Mouse (Mus musculus) intestine, postnatal 0 days (tissue): Measurements from ENCODE around the gene Gcsh. TPM values are rescaled to one million over a fixed set of nuclear protein-coding genes. Genes with fewer than 3 reads are reported as not detected.
A peak's percentile ranks its signal among the peaks of the same experiment; 100 is the strongest.

Experiments
- ATAC-seq: fragments of 200-750 bp; cut with Nextera tagmentation; 2 replicates; pipeline ENCODE4 v1.8.0; 2017; ENCODE audit warnings: mild to moderate bottlenecking, moderate TSS enrichment, moderate library complexity
- H3K27ac ChIP-seq: fragments of 300-500 bp; sonication (generic); 2 replicates; pipeline ENCODE4 v1.5.1; 2014; ENCODE audit warnings: mild to moderate bottlenecking, low read depth, low read length, moderate library complexity
- H3K27me3 ChIP-seq: fragments of 300-500 bp; sonication (generic); replicated peaks from 2 replicates; pipeline ENCODE4 v1.6.1; 2014; ENCODE audit warnings: low read length, mixed read lengths; ENCODE audit not compliant: control insufficient read depth, insufficient read depth
- H3K36me3 ChIP-seq: fragments of 300-500 bp; sonication (generic); 2 replicates; pipeline ENCODE4 v1.6.1; 2014; ENCODE audit warnings: mild to moderate bottlenecking, moderate library complexity; ENCODE audit not compliant: control insufficient read depth, insufficient read depth
- H3K4me1 ChIP-seq: fragments of 300-500 bp; sonication (generic); replicated peaks from 2 replicates; pipeline ENCODE4 v1.6.1; 2014; ENCODE audit warnings: antibody characterized with exemption, low read length, mixed read lengths; ENCODE audit not compliant: control insufficient read depth, insufficient read depth
- H3K4me2 ChIP-seq: fragments of 300-500 bp; sonication (generic); replicated peaks from 2 replicates; pipeline ENCODE4 v1.6.1; 2014; ENCODE audit warnings: low read depth, mild to moderate bottlenecking, moderate library complexity
- H3K4me3 ChIP-seq: fragments of 300-500 bp; sonication (generic); 2 replicates; pipeline ENCODE4 v1.5.1; 2014; ENCODE audit warnings: low read depth, low read length
- H3K9ac ChIP-seq: fragments of 300-500 bp; sonication (generic); 2 replicates; pipeline ENCODE4 v1.6.1; 2014; ENCODE audit warnings: mild to moderate bottlenecking, low read depth, low read length
- H3K9me3 ChIP-seq: fragments of 300-500 bp; sonication (generic); 2 replicates; pipeline ENCODE4 v1.6.1; 2016; ENCODE audit warnings: mixed run types; ENCODE audit not compliant: control insufficient read depth
- CTCF ChIP-seq: sonication (generic); IDR thresholded peaks from 2 replicates; pipeline ENCODE4 v1.5.1; 2016; ENCODE audit warnings: low read depth, mild to moderate bottlenecking, control low read depth, antibody characterized with exemption, moderate library complexity
- WGBS: fragments of 180-500 bp; shearing (Covaris S2); extraction: QIAGEN DNeasy Blood & Tissue Kit; methylation state at CpG from one replicate; pipeline ENCODE4 v1.1.7; 2014; 5-methylcytosine and 5-hydroxymethylcytosine counted together
- polyA plus RNA-seq: library from polyadenylated mRNA; unstranded; fragments of >200 nt; fragmentation: Nextera tagmentation; extraction: Ambion mirVana; gene quantifications from 2 replicates; pipeline ENCODE4 v1.2.1, GENCODE M21; 2015

Gcsh gene
- polyA plus RNA-seq, 1 experiment from 2014 or later = 91.8 TPM

DNA sequence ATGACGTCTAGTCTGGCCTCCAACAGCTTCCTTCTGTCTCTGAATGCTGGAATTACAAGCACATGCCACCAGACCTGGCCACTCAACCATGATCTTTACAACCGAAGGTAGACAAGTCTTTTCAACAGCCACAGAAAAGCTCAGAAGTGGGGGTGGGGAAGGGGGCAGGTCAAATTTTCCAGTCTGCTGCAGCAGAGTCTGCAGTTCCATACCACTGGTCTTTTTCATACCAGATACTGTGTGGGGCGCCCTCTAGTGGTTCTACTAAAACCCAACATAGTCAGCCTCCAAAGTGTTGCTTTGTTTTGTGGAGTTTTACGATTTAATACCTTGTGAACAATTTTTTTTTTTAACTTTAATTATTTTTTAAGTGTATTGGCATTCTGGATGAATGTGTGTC, 13.2 kb downstream of the Gcsh start:
- peak; percentile 80 for TF ChIP-seq CTCF
- Histone ChIP-seq H3K4me3 (no peak overlapping the region), H3K4me1 (peaks cover 5% of the 10 kb centered on the region; the same call in 1 of the 2 replicates), H3K27ac (no peak overlapping the region), H3K4me2 (no peak overlapping the region), H3K36me3 (peaks cover 23% of the 10 kb centered on the region), H3K9me3 (no peaks in the 10 kb centered on the region), H3K27me3 (no peaks in the 10 kb centered on the region), H3K9ac (no peak overlapping the region)
- 23% methylated on average over 4 of the region's 4 CpGs for WGBS
- ATAC-seq = no peak

DNA sequence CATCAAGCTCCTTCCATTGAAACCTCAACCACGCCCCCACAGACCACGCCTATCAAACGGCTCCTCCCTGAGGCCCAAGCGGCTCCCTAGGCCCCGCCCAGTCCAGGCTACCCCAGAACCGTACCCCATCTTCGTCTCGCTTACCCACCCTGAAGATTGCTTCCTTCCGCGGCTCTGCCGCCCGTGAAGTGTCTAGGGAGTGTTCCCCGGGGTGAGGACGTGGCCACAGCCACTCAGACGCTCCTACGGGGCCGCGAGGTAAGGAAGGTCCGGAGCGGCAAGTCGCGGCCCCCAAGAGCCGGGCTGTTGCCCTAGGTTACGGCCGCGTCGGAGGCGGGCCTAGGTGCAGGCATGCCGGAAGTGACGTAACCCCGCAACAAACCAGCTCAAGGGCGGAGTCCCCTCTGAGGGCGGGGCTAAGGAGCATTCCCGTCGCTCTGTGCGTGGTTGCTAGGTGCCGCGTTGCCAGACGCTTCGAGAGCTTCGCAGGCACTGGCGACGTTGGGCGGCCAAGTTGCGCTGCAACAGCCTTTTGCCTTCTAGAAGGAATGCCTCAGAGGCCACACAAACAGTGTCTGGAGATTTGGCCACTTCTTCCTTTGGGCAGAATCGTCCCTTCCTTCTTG, 14.6 kb downstream of the Gcsh start, which contains the start of gene 1700030J22Rik:
TSS of gene 1700030J22Rik (minus strand) at position 329 of the 626 bp plus-strand sequence.
- Histone ChIP-seq H3K9ac (peak within 1 kb of the TSS; percentile 46), H3K4me2 (peak within 1 kb of the TSS; percentile 83), H3K9me3 (no peaks in the 10 kb centered on the region), H3K4me3 (peak within 1 kb of the TSS; percentile 77), H3K27ac (no peak within 1 kb of the TSS), H3K27me3 (no peaks in the 10 kb centered on the region), H3K4me1 (peaks cover 5% of the 10 kb centered on the region; the same call in 1 of the 2 replicates), H3K36me3 (peaks cover 13% of the 10 kb centered on the region)
- peak; percentile 99 for ATAC-seq
- TF ChIP-seq CTCF = peak; percentile 62
- WGBS = under 1% methylated on average over 46 of the region's 46 CpGs

DNA sequence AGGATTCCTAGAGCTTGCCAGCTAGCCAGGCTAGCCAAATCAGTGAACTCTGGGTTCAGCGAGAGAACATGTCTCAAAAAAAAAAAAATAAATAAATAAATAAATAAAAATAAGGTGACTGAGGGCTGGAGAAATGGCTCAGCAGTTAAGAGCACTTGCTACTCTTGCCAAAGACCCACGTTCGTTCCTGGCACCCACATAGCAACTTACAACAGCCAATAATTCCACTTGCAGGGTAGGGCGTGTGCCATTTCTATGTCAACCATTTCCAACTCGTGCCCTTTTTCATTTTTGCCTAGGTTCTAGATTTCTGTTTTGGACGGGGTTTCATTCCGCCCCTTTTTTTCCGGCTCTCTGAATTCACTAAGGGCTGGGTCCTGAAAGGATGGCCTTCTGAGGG, 15.3 kb downstream of the Gcsh start:
- H3K4me1 ChIP-seq = peaks cover 5% of the 10 kb centered on the region; the same call in 1 of the 2 replicates
- H3K9me3 ChIP-seq = no peaks in the 10 kb centered on the region
- ATAC-seq = no peak
- H3K4me2 ChIP-seq = peak overlapping the region; percentile 83
- peak overlapping the region; percentile 77 for H3K4me3 ChIP-seq
- no peak for TF ChIP-seq CTCF
- peaks cover 11% of the 10 kb centered on the region for H3K36me3 ChIP-seq
- no peak overlapping the region for H3K27ac ChIP-seq
- peak overlapping the region; percentile 32; the same call in 1 of the 2 replicates for H3K9ac ChIP-seq
- 30% methylated on average over 8 of the region's 8 CpGs for WGBS
- no peaks in the 10 kb centered on the region for H3K27me3 ChIP-seq

DNA sequence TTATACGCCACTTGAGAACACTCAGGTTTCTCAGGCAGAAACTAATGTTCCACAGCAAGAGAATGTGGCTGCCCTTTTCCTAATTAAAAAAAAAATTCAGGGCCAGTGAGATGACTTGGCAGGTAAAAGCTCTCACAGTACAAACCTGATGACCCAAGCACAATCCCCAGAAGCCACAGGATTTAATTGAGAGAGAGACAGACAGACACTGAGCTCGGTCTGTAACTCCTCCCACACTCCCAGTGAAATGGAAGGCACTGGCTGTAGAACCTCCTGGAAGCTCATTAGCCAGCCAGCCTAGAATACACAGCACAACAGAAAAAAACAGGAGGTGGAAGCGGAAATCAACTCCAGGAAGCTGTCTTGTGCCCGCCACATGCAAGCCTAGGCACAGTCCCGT, 17.7 kb downstream of the Gcsh start:
- peaks cover 5% of the 10 kb centered on the region; the same call in 1 of the 2 replicates for H3K4me1 ChIP-seq
- H3K27ac ChIP-seq = no peak overlapping the region
- no peak overlapping the region for H3K4me3 ChIP-seq
- no peaks in the 10 kb centered on the region for H3K36me3 ChIP-seq
- no peak for TF ChIP-seq CTCF
- no peak overlapping the region for H3K9ac ChIP-seq
- no peak for ATAC-seq
- 53% methylated on average over 5 of the region's 5 CpGs for WGBS
- no peaks in the 10 kb centered on the region for H3K9me3 ChIP-seq
- no peaks in the 10 kb centered on the region for H3K27me3 ChIP-seq
- no peak overlapping the region for H3K4me2 ChIP-seq

DNA sequence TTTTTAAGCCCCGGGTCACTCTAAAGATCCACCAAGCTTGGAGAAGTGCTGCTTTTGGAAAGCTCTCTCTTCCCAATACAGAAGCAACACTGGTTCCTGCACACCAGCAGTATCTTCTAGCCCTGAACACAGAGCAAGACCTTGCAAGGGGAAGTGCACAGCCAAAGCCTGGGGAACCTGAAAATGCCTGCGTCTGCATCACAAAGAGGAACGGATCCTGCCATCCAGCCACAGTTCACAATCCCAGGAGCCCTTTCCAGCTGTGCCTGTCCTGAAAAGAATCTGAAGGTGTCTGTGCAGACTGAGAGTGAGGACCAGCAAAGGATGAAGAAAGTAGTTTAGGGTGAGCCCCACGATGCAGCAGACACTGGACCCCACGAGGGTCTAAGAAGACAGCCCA, 18.3 kb downstream of the Gcsh start:
- Histone ChIP-seq H3K27ac (no peak overlapping the region), H3K36me3 (no peaks in the 10 kb centered on the region), H3K4me3 (no peak overlapping the region), H3K4me2 (no peak overlapping the region), H3K9ac (no peak overlapping the region), H3K4me1 (peaks cover 5% of the 10 kb centered on the region; the same call in 1 of the 2 replicates), H3K9me3 (no peaks in the 10 kb centered on the region), H3K27me3 (no peaks in the 10 kb centered on the region)
- TF ChIP-seq CTCF = no peak
- no peak for ATAC-seq
- WGBS = 52% methylated on average over 5 of the region's 5 CpGs

DNA sequence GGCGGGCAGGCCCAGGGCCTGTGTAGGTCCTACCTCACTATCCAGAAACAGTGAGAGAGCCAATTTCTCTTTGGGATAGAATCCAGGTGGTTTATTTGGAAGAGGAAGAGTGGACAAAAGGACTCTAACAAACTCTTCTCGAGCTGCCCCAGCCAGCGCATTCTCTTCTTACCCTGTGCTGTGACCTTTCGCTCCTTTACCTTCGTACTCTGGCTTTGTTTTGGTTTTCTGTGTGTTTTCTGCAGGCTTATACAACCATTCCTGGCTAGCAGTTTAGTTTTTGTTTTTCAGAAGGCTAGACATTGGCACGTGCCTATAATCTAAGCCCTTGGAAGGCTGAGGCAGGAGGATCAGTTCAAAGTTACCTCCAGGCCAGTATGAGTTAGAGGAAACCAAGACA, 23.8 kb downstream of the Gcsh start:
- H3K4me3 ChIP-seq = no peak overlapping the region
- no peaks in the 10 kb centered on the region for H3K4me1 ChIP-seq
- H3K36me3 ChIP-seq = no peaks in the 10 kb centered on the region
- no peak for ATAC-seq
- no peaks in the 10 kb centered on the region for H3K9me3 ChIP-seq
- H3K27me3 ChIP-seq = no peaks in the 10 kb centered on the region
- H3K4me2 ChIP-seq = no peak overlapping the region
- H3K9ac ChIP-seq = no peak overlapping the region
- no peak for TF ChIP-seq CTCF
- no peak overlapping the region for H3K27ac ChIP-seq
- WGBS = 84% methylated on average over 6 of the region's 6 CpGs
